Mouse (Mus musculus): ENCODE measurements around the gene Safb2.

DNA sequence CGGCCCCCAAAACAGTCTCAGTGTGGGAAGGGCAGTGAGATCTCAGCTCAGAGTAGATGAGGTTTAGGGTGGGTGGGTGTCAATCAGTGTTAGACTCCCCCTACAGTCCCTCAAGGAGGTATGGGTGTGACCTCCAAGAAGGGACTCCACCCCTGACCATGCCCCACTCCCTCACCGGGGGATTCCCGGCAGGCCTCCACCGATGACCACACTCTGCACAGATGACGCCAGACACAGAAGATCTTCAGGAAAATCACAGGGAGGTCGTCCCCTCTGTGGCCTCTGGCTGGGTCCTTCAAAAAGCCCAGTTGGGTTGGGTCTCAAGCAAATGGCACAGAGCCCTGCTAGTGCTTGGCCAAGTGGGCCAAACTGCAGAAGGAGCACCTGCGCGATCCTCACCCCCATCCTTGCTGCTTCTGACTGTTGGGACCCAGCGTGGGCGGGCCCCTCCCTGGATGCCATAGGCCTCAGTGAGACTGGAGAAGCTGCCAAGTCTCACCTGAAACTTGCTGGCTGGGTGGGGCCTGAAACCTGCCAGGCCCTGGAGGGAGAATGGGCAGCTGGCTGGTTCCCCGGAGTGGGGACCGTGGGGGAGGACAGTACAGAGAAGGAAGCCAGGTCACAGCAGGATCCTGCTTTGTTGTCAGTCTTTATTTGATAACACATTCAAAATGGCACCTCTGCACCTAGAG lies 33.5 kb downstream of the Safb2 start:
- TF ChIP-seq CTCF (IDR thresholded peaks at IDR 0.05; ENCODE audit: insufficient read depth, low read length) (no peak), POLR2A (IDR thresholded peaks at IDR 0.05; ENCODE audit: borderline replicate concordance, extremely low read depth, low read depth, low read length) (no peak)
